Mouse (Mus musculus): ENCODE results near the gene Rps29.

DNA sequence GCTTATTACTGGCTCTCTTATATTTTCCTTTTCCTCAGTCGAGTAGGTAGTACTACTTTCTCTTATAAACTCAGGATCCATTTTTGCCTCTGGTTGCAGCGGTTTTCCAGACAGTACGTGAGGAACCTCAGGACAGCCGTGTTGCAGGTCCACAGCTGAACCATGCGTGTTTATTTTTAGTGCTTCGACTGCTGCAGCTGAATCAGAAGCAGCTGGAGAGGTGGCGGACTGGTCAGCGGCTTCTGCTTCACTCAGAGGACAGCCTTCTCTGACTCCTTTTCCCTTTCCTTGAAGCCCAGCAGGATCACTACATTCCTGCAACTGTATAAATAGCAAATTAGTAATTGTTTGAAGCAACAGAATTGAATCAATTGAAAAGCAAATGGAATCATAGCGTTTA lies 31.1 kb upstream of the Rps29 start:
- no peak for TF ChIP-seq CTCF (IDR thresholded peaks at IDR 0.05; ENCODE audit: low read depth, low read length)
- TF ChIP-seq POLR2A (IDR thresholded peaks at IDR 0.05; ENCODE audit: borderline replicate concordance, low read depth, low read length) = no peak

All from bone marrow macrophage, adult 2 months (primary cell).